Mouse (Mus musculus): ENCODE data around the gene Prr5l. TPM values are rescaled to one million over a fixed set of nuclear protein-coding genes. Genes with fewer than 3 reads are reported as not detected.
A peak's percentile ranks its signal among the peaks of the same experiment; 100 is the strongest.

Prr5l gene
- total RNA-seq, 2 experiments from 2014 or later = 4.8 to 6.1 TPM

DNA sequence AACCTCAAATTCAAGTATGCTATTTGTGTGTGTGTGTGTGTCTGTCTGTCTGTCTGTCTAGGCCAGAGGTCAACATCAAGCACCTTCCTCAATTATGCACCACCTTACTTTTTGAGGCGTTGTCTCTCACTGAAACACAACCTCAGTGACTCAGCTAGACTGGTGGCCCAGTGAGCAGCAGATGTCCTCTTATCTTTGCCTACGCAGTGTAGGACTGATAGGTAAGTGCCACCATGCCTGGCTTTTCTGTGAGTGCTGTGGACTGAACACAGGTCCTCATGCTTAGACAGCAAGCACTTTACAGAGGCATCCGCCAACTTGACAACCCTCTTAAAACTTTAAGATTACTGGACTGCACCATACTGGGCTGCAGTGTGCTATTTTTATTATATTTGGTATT is 214.1 kb downstream of the Prr5l start:
- DNase-seq (ENCODE audit: low spot score in 2 of 2) = no peak

DNA sequence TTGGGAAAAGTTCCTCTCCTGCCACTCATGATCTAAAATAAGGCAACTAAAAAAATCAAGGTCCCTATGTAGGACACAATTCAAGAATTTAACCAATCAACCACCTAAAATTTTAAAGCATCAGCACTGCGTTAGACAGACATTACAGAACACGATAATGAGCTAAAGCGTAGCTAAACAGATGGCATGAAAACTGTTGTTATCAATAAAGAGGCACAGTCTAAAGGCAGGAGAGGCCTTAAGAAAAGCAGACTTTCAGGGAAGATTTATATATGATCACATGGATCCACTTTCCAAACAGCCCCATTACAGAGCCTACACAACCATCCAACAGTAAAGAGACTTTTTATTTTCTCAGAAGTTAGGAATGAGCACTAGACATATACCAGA is 217.1 kb downstream of the Prr5l start:
- DNase-seq (ENCODE audit: low spot score in 2 of 2) = no peak

DNA sequence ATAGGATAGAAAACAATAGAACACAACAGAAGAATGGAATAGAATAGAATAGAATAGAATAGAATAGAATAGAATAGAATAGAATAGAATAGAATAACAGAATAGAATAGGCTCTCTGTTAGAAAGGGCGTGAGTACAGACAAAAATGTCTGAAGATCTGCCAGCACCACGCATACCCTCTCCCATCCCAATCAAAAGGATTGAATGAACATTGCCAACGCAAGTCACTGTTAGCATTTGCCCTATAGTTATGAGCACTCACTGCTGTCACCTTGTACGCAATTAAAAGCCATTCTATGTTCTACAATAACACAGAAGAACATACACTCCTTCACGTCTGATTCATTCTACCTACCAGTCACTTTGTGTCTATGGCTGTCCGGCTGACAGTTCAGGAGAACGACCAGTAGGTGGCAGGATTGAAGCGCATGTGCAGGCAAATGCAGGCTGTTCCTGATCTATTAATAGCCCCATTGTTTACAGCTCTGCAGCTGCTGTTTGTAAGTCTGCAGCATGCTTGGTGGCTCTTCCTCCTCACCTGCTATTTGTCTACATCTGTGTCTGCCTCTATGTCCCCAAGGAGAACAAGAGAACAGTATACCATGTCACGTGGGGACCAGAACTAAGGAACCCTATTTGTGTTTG is 217.6 kb downstream of the Prr5l start:
- DNase-seq (ENCODE audit: low spot score in 2 of 2) = peak in 1 of 2 experiments; percentile 54

Other genes starting within 250 kb of the Prr5l start
- gene Rag1, start 233.5 kb downstream of the Prr5l start, total RNA-seq (2021) = under 1 TPM; 0.17 to 0.31 TPM
- gene B230118H07Rik, start 233.5 kb downstream of the Prr5l start, total RNA-seq (2021) = 10 to 100 TPM; 30.9 to 41.7 TPM
- 10 to 100 TPM; 26.2 to 26.5 TPM for gene Traf6, start 204.6 kb downstream of the Prr5l start, total RNA-seq (2021)
- 10 to 100 TPM; 44.0 to 45.3 TPM for gene Commd9, start 3.2 kb upstream of the Prr5l start, total RNA-seq (2021)

Data from adrenal gland, postnatal 4 days (tissue).